Mouse (Mus musculus) olfactory bulb, adult 2 months (tissue): Measurements from ENCODE around the gene Tmem201.

Experiments used
- CTCF ChIP-seq: fragments of 200-500 bp; IDR thresholded peaks from 2 replicates; pipeline ENCODE4 v1.5.1; 2012; ENCODE audit warnings: low read depth, mild to moderate bottlenecking, low read length, moderate library complexity; ENCODE audit not compliant: insufficient read depth
- POLR2A ChIP-seq: fragments of 200-500 bp; IDR thresholded peaks from 2 replicates; pipeline ENCODE4 v1.6.1; 2012; ENCODE audit warnings: mild to moderate bottlenecking, low read depth, low read length, moderate library complexity; ENCODE audit not compliant: insufficient read depth

DNA sequence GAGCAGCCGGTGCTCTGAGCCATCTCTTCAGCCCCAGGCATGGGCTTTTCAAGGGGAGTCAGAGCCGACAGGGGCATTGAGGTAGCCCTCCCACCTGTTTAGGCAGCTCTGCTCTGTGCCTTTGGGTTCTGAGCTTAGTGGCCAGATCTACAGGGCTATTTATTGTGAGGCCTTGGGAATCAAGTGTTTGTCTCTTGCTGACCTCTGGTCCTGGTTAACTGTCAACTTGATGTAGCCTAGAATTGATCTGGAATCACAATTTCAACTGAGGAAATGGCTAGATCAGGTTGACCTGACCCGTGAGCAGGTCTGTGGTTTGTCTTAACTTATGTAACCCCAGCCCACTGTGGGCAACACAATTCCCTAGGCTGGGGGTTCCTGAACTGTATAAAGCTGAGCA, 23.3 kb downstream of the Tmem201 start:
- no peak for TF ChIP-seq CTCF
- TF ChIP-seq POLR2A, result no peak
